Comparison of ENCODE assay signal across 8 mouse cellular contexts in genomic region chr8:88603446-88603989, GRCm38 (mm10). TPM values are rescaled to one million over a fixed set of nuclear protein-coding genes. Genes with fewer than 3 reads are reported as not detected.
DNase-seq lines count a peak whose midpoint lies in the region; ATAC-seq and TF ChIP-seq lines count a peak whose summit lies in the region.

No protein-coding gene starts in this region.

- no peak for ATAC-seq in heart, embryonic 12.5 days (ENCODE audit: insufficient number of reproducible peaks, low FRiP score)
- ATAC-seq in hindbrain, embryonic 13.5 days (ENCODE audit: low FRiP score) = peak; percentile 58
- peak; percentile 24; the same call in 1 of the 2 replicates for ATAC-seq in midbrain, embryonic 12.5 days (ENCODE audit: low FRiP score, low read depth)

- peak overlapping the region; percentile 62 for H3K4me2 ChIP-seq in heart, embryonic 12.5 days
- H3K4me2 ChIP-seq in hindbrain, embryonic 13.5 days = peak overlapping the region; percentile 61
- H3K4me2 ChIP-seq in midbrain, embryonic 12.5 days (replicated peaks) = peak overlapping the region; percentile 55

- 15% methylated on average over 10 of the region's 10 CpGs for WGBS in heart, embryonic 12.5 days
- 1% methylated on average over 10 of the region's 10 CpGs for WGBS in hindbrain, embryonic 13.5 days
- WGBS in midbrain, embryonic 12.5 days = 4% methylated on average over 10 of the region's 10 CpGs

- H3K9me3 ChIP-seq in heart, embryonic 12.5 days (replicated peaks) = peaks cover 4% of the 10 kb centered on the region; the same call in 1 of the 2 replicates
- H3K9me3 ChIP-seq in hindbrain, embryonic 13.5 days = no peaks in the 10 kb centered on the region
- 0 out of 2 replicates have a peak, but pooled peaks cover 6% of the 10 kb centered on the region for H3K9me3 ChIP-seq in midbrain, embryonic 12.5 days

- no peak for DNase-seq in heart, postnatal 10 days
- DNase-seq in Muller cell, postnatal 12 days (ENCODE audit: inconsistent ontology term) = peak; percentile 51
- no peak for DNase-seq in thymus, postnatal 25 days
- no peak for DNase-seq in gastrocnemius, adult 2 months
- no peak for DNase-seq in cerebellum, postnatal 36 days

- H3K27me3 ChIP-seq in heart, embryonic 12.5 days (replicated peaks) = peaks cover 4% of the 10 kb centered on the region; the same call in 1 of the 2 replicates
- no peaks in the 10 kb centered on the region for H3K27me3 ChIP-seq in hindbrain, embryonic 13.5 days
- H3K27me3 ChIP-seq in midbrain, embryonic 12.5 days = no peaks in the 10 kb centered on the region

- H3K36me3 ChIP-seq in heart, embryonic 12.5 days = no peaks in the 10 kb centered on the region
- H3K36me3 ChIP-seq in hindbrain, embryonic 13.5 days = no peaks in the 10 kb centered on the region
- no peaks in the 10 kb centered on the region for H3K36me3 ChIP-seq in midbrain, embryonic 12.5 days

- 0 out of 2 replicates have a peak, but pooled peaks cover 8% of the 10 kb centered on the region for H3K4me1 ChIP-seq in heart, embryonic 12.5 days (replicated peaks)
- peaks cover 27% of the 10 kb centered on the region for H3K4me1 ChIP-seq in hindbrain, embryonic 13.5 days (replicated peaks)
- H3K4me1 ChIP-seq in midbrain, embryonic 12.5 days = peaks cover 29% of the 10 kb centered on the region

- no peak overlapping the region for H3K27ac ChIP-seq in heart, embryonic 12.5 days (ENCODE audit: poor library complexity, severe bottlenecking)
- H3K27ac ChIP-seq in hindbrain, embryonic 13.5 days = peak overlapping the region; percentile 55; the same call in 1 of the 2 replicates
- peak overlapping the region; percentile 55 for H3K27ac ChIP-seq in midbrain, embryonic 12.5 days (replicated peaks)
- no peak overlapping the region for H3K27ac ChIP-seq in gastrocnemius, adult 2 months

- TF ChIP-seq CTCF in gastrocnemius, adult 2 months (IDR thresholded peaks at IDR 0.05) = no peak

- peak overlapping the region; percentile 24; the same call in 1 of the 2 replicates for H3K4me3 ChIP-seq in heart, embryonic 12.5 days
- H3K4me3 ChIP-seq in hindbrain, embryonic 13.5 days = peak overlapping the region; percentile 38
- H3K4me3 ChIP-seq in midbrain, embryonic 12.5 days = peak overlapping the region; percentile 33
- no peak overlapping the region for H3K4me3 ChIP-seq in gastrocnemius, adult 2 months

- intact Hi-C loops in heart, postnatal 10 days (cut with DNase I) = no loop called here
- intact Hi-C loops in gastrocnemius, adult 2 months (cut with DNase I) = no loop called here

- 0 out of 2 replicates have a peak overlapping the region, but pooled peaks have one; percentile 46 for H3K9ac ChIP-seq in heart, embryonic 12.5 days
- peak overlapping the region; percentile 53; the same call in 1 of the 2 replicates for H3K9ac ChIP-seq in hindbrain, embryonic 13.5 days
- H3K9ac ChIP-seq in midbrain, embryonic 12.5 days (replicated peaks) = peak overlapping the region; percentile 11; the same call in 1 of the 2 replicates

RNA-seq across cellular contexts. Expression of gene Snx20, which starts 32.4 kb away (rescaled TPM):
- polyA plus RNA-seq in heart, embryonic 12.5 days (2016; fragmentation: Nextera tagmentation; extraction: Ambion mirVana) = 1.1 and 1.2 TPM in 2 replicates
- total RNA-seq in heart, postnatal 10 days (2021) = 1 to 10 TPM; 1.5 to 2.0 TPM
- 1.2 and 1.3 TPM in 2 replicates for polyA plus RNA-seq in hindbrain, embryonic 13.5 days (2015; fragmentation: Nextera tagmentation; extraction: Ambion mirVana)
- polyA plus RNA-seq in midbrain, embryonic 12.5 days (2016; fragmentation: Nextera tagmentation; extraction: Ambion mirVana) = 0.88 and 1.3 TPM in 2 replicates
- under 1 TPM in 1 of 2 experiments, not detected in 1; 0.28 TPM for total RNA-seq in gastrocnemius, adult 2 months (2021)

RNA-seq across cellular contexts. Expression of gene Nod2, which starts 43.6 kb away (rescaled TPM):
- 0.10 and 0.17 TPM in 2 replicates for polyA plus RNA-seq in heart, embryonic 12.5 days (2016; fragmentation: Nextera tagmentation; extraction: Ambion mirVana)
- total RNA-seq in heart, postnatal 10 days (2021) = 1 to 10 TPM; 1.0 to 1.4 TPM
- 0.08 and 0.12 TPM in 2 replicates for polyA plus RNA-seq in hindbrain, embryonic 13.5 days (2015; fragmentation: Nextera tagmentation; extraction: Ambion mirVana)
- 0.10 and 0.22 TPM in 2 replicates for polyA plus RNA-seq in midbrain, embryonic 12.5 days (2016; fragmentation: Nextera tagmentation; extraction: Ambion mirVana)
- total RNA-seq in gastrocnemius, adult 2 months (2021) = under 1 TPM; 0.31 to 0.53 TPM

Comparison
In these comparisons a context has a peak if more than half of its experiments do, and no peak if none do; other contexts are left out.
1. H3K27ac ChIP-seq: peak in hindbrain, embryonic 13.5 days (single experiment) and midbrain, embryonic 12.5 days (single experiment); none in heart, embryonic 12.5 days (single experiment) and gastrocnemius, adult 2 months (single experiment).
2. Peak in every context shown above with its lines, with median percentiles within 50 percentile points of each other: H3K4me2 ChIP-seq and H3K9ac ChIP-seq.